Mouse (Mus musculus) intestine, embryonic 14.5 days (tissue): ENCODE data around the gene Pole4. TPM values are rescaled to one million over a fixed set of nuclear protein-coding genes. Genes with fewer than 3 reads are reported as not detected.

Source experiments
- ATAC-seq: fragments of 200-750 bp; cut with Nextera tagmentation; replicated peaks from 2 replicates; pipeline ENCODE4 v1.8.0; 2017; ENCODE audit warnings: low read depth, moderate number of reproducible peaks, moderate TSS enrichment, moderate library complexity; ENCODE audit not compliant: low FRiP score, low TSS enrichment
- DNase-seq: peaks from one replicate; pipeline ENCODE4 v3.0.0-alpha.2; 2018; ENCODE audit warnings: low spot score
- H3K27ac ChIP-seq: fragments of 300-500 bp; sonication (generic); 2 replicates; pipeline ENCODE4 v1.5.1; 2014; ENCODE audit warnings: low read depth, mild to moderate bottlenecking, control low read depth
- H3K27me3 ChIP-seq: fragments of 300-500 bp; sonication (generic); replicated peaks from 2 replicates; pipeline ENCODE4 v1.6.1; 2014; ENCODE audit warnings: low read length, control low read depth; ENCODE audit not compliant: control insufficient read depth, insufficient read depth
- H3K36me3 ChIP-seq: fragments of 300-500 bp; sonication (generic); 2 replicates; pipeline ENCODE4 v1.6.1; 2014; ENCODE audit warnings: low read length, control low read depth; ENCODE audit not compliant: control insufficient read depth, insufficient read depth
- H3K4me1 ChIP-seq: fragments of 300-500 bp; sonication (generic); replicated peaks from 2 replicates; pipeline ENCODE4 v1.6.1; 2014; ENCODE audit warnings: low read length, control low read depth, mixed read lengths; ENCODE audit not compliant: control insufficient read depth, insufficient read depth
- H3K4me2 ChIP-seq: fragments of 300-500 bp; sonication (generic); 2 replicates; pipeline ENCODE4 v1.6.1; 2014; ENCODE audit warnings: low read length
- H3K4me3 ChIP-seq: fragments of 300-500 bp; sonication (generic); 2 replicates; pipeline ENCODE4 v1.5.1; 2014; ENCODE audit warnings: low read depth, low read length, control low read depth, mixed read lengths
- H3K9ac ChIP-seq: fragments of 300-500 bp; sonication (generic); 2 replicates; pipeline ENCODE4 v1.6.1; 2014; ENCODE audit warnings: mild to moderate bottlenecking, low read length
- H3K9me3 ChIP-seq: fragments of 300-500 bp; sonication (generic); 2 replicates; pipeline ENCODE4 v1.6.1; 2016; ENCODE audit warnings: low read length, control low read depth; ENCODE audit not compliant: control insufficient read depth
- WGBS: fragments of 180-500 bp; shearing (Covaris S2); extraction: QIAGEN DNeasy Blood & Tissue Kit; methylation state at CpG from one replicate; pipeline ENCODE4 v1.1.7; 2014; 5-methylcytosine and 5-hydroxymethylcytosine counted together
- polyA plus RNA-seq: library from polyadenylated mRNA; unstranded; fragments of >200 nt; fragmentation: Nextera tagmentation; extraction: Ambion mirVana; gene quantifications from 2 replicates; pipeline ENCODE4 v1.2.1, GENCODE M21; 2014

The Pole4 gene
- polyA plus RNA-seq, 1 experiment from 2014 or later, result 107 TPM

DNA sequence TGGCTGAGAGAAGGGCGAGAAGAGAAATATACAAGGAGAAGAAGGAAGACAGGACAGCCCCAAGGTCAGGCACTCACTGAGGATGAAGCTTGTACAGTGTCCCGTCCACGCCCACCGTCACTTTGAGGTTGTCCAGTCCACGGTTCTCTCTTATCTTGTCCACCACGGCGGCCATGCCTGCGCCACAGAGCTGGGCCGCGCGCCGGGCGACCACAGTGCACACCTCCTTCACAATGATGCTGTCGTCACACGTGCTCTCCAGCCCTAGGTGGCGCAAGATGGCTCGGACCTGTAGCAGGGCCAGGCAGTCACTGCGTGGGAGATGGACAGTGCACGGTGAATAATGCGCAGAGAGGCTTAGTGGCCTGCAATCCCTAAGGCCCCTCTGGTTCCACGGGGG lies 23.5 kb upstream of the Pole4 start:
- no peaks in the 10 kb centered on the region for H3K9me3 ChIP-seq
- H3K27me3 ChIP-seq, result no peaks in the 10 kb centered on the region
- DNase-seq (no peak), ATAC-seq (no peak)
- no peak overlapping the region for H3K4me2 ChIP-seq
- H3K4me1 ChIP-seq, result peaks cover 2% of the 10 kb centered on the region
- H3K27ac ChIP-seq, result no peak overlapping the region
- 90% methylated on average over 21 of the region's 21 CpGs for WGBS
- H3K36me3 ChIP-seq, result peaks cover 77% of the 10 kb centered on the region
- no peak overlapping the region for H3K9ac ChIP-seq
- no peak overlapping the region for H3K4me3 ChIP-seq

DNA sequence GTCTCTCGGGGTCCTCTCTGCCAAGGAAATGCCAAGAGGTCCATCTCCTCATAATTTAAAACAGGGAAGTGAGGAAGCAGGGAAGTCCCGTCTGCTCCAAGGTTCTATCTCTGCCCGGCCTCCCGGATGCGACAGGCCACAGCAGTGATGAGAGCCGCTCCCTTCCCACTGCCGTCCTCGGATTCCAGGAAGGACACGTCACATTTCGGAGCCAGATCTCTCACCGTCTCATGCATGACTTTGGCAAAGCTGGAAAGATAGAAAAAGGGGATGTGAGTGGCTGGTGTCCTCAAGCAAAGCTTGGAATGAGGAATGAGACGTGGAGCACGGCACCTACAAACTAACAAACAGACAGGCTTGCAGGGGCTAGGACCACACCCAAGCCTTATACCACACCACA lies 22.0 kb upstream of the Pole4 start:
- H3K27ac ChIP-seq, result no peak overlapping the region
- H3K4me2 ChIP-seq, result no peak overlapping the region
- peaks cover 69% of the 10 kb centered on the region for H3K36me3 ChIP-seq
- H3K27me3 ChIP-seq, result no peaks in the 10 kb centered on the region
- peaks cover 13% of the 10 kb centered on the region for H3K4me1 ChIP-seq
- H3K9ac ChIP-seq, result no peak overlapping the region
- 96% methylated on average over 13 of the region's 13 CpGs for WGBS
- no peak overlapping the region for H3K4me3 ChIP-seq
- DNase-seq (no peak), ATAC-seq (no peak)
- H3K9me3 ChIP-seq, result no peaks in the 10 kb centered on the region

DNA sequence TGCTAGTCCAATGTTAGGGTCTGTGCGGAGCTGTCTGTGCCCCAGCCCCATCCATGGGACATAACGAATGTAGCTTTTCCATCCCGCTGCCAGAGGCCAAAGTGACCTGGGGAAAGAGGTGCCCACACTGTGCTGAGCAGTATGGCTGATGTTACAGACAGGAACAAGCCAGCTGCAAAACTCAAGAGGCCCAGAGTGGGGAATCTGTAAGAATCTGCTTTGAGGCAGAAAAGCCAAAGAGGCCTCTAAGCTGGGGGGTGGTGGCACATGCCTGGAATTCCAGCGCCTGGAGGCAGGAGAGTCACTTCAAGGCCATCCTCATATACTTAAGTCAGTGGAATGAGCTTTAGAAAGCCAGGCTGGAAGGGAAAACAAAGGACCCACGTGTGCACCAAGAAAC lies 18.2 kb upstream of the Pole4 start:
- WGBS, result 30% methylated on average over 5 of the region's 5 CpGs
- peak overlapping the region; percentile 38; the same call in 1 of the 2 replicates for H3K9ac ChIP-seq

DNA sequence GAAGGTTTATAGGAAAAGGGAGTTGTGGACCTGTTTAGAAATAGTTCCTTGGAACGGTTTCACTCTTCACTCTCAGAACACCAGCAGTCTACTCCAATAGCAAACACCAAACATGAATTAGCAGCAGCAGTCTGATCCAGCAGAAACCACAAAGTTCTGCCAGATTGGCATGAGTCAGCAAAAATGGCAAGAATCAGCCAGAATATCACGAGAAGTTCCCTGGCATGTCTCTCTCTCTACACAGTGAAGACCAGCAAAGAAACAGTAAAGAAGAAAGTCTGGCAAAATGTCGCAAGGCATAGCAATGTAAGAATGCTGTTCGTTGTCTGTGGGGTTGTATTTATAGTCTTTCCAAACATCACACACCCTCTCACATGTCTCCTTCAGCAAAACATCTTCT lies 11.0 kb upstream of the Pole4 start:
- H3K9ac ChIP-seq, result no peak overlapping the region
- no peaks in the 10 kb centered on the region for H3K27me3 ChIP-seq
- H3K27ac ChIP-seq, result 0 out of 2 replicates have a peak overlapping the region, but pooled peaks have one; percentile 27
- WGBS, result 62% methylated on average over 4 of the region's 4 CpGs
- no peaks in the 10 kb centered on the region for H3K4me1 ChIP-seq
- DNase-seq, result no peak
- H3K4me2 ChIP-seq, result no peak overlapping the region
- ATAC-seq, result no peak
- 0 out of 2 replicates have a peak, but pooled peaks cover 3% of the 10 kb centered on the region for H3K9me3 ChIP-seq
- H3K4me3 ChIP-seq, result no peak overlapping the region
- no peaks in the 10 kb centered on the region for H3K36me3 ChIP-seq

More for the DNA sequence above, 18.2 kb upstream of the Pole4 start:
- peaks cover 38% of the 10 kb centered on the region for H3K36me3 ChIP-seq
- no peak overlapping the region for H3K4me2 ChIP-seq
- DNase-seq (peak; percentile 66), ATAC-seq (peak; percentile 76)
- H3K27ac ChIP-seq, result peak overlapping the region; percentile 84
- no peaks in the 10 kb centered on the region for H3K27me3 ChIP-seq
- no peaks in the 10 kb centered on the region for H3K9me3 ChIP-seq
- H3K4me1 ChIP-seq, result peaks cover 13% of the 10 kb centered on the region
- no peak overlapping the region for H3K4me3 ChIP-seq

DNA sequence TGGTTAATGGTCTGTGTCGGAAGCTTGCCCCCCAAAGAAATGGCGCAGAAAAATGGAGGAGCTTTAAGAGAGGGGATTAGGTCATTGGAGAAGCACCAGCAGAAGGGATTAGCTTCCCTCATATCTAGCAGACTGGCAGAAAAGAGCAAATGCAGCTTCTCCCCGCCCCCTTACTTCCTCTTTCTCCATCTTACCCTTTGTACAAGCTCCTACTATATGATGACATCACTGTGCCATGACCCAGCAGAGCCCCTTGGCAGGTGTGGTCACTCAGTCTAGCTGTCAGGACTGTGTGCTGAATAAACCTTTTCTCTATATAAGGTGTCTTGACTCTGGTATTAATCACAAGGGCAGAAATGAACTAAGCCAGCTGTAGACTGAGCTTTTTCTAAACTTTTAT lies 10.5 kb upstream of the Pole4 start:
- Histone ChIP-seq H3K4me1 (no peaks in the 10 kb centered on the region), H3K9ac (no peak overlapping the region), H3K4me2 (no peak overlapping the region), H3K36me3 (no peaks in the 10 kb centered on the region), H3K4me3 (no peak overlapping the region), H3K27me3 (no peaks in the 10 kb centered on the region), H3K27ac (0 out of 2 replicates have a peak overlapping the region, but pooled peaks have one; percentile 27), H3K9me3 (0 out of 2 replicates have a peak, but pooled peaks cover 3% of the 10 kb centered on the region)
- ATAC-seq, result peak; percentile 42; the same call in 1 of the 2 replicates
- no peak for DNase-seq
- 77% methylated on average over 3 of the region's 3 CpGs for WGBS

DNA sequence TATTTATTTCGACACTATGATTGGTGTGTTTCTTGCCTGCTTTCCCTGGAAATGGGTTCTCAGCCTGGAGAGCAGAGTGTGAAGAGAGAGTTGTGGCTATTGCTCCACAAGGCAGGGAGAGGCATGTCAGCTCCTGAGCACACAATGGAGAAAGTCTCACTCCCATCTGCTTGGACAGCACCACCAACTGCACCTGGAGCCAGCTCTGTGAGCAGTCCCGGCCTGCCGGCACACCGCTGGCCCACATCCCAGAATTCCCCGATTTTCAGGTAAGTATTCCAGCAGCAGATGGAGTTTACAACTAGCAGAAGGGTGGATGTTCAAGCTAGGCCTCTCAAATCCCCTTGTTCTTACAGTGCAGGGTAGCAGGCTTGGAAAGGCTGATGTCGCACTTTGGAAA lies 10.1 kb upstream of the Pole4 start:
- no peak for DNase-seq
- ATAC-seq, result no peak
- Histone ChIP-seq H3K4me2 (no peak overlapping the region), H3K27ac (0 out of 2 replicates have a peak overlapping the region, but pooled peaks have one; percentile 1), H3K4me3 (no peak overlapping the region), H3K4me1 (no peaks in the 10 kb centered on the region), H3K36me3 (no peaks in the 10 kb centered on the region), H3K27me3 (no peaks in the 10 kb centered on the region), H3K9ac (no peak overlapping the region), H3K9me3 (0 out of 2 replicates have a peak, but pooled peaks cover 3% of the 10 kb centered on the region)
- WGBS, result 86% methylated on average over 6 of the region's 6 CpGs

DNA sequence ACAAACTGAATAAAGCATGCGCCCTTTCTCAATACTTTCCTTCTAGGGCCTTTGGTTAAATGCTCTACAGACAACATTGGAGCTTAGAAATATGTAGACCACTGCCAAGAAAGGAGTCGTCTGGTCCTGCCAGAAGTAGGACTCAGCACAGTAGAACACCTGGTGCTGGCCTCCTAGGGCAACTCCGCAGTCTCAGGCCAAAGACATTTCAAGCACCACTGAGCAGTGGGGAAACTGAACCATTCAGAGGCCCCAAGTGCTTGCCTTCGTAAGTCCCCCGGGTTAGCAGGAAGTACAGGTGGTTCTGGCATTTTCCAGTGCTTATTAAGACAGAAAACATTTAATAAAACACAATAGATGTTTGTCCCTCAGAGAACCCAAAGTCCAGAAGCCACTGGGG lies 9.7 kb upstream of the Pole4 start:
- no peaks in the 10 kb centered on the region for H3K27me3 ChIP-seq
- DNase-seq (no peak), ATAC-seq (no peak)
- H3K4me3 ChIP-seq, result no peak overlapping the region
- WGBS, result 71% methylated on average over 5 of the region's 5 CpGs
- no peaks in the 10 kb centered on the region for H3K36me3 ChIP-seq
- no peak overlapping the region for H3K9ac ChIP-seq
- H3K4me2 ChIP-seq, result no peak overlapping the region
- H3K27ac ChIP-seq, result peak overlapping the region; percentile 1; the same call in 1 of the 2 replicates
- H3K9me3 ChIP-seq, result 0 out of 2 replicates have a peak, but pooled peaks cover 3% of the 10 kb centered on the region
- H3K4me1 ChIP-seq, result no peaks in the 10 kb centered on the region

DNA sequence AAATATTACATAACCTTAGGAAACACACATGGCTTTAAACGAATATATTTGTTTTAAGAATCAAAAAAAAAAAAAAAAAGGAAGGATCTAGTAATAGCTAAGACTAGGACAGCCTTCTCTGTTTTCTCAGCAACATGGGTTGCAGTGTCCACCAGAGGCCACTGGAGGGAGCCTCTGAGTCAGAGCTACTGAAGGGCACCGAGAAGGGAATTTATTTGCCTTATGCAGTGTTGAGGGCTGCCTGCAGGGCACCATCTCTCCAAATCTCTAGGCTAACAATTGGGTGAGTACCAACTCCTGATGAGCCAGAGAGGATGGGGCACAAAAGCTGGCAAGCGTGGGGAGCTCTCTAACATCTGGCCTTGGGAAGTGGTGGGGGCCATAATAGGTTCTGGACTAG lies 9.1 kb upstream of the Pole4 start:
- 16% methylated on average over 3 of the region's 3 CpGs for WGBS
- no peaks in the 10 kb centered on the region for H3K4me1 ChIP-seq
- peak overlapping the region; percentile 1; the same call in 1 of the 2 replicates for H3K27ac ChIP-seq
- H3K27me3 ChIP-seq, result no peaks in the 10 kb centered on the region
- peak; percentile 88 for DNase-seq
- H3K4me2 ChIP-seq, result no peak overlapping the region
- H3K36me3 ChIP-seq, result no peaks in the 10 kb centered on the region
- no peak overlapping the region for H3K9ac ChIP-seq
- 0 out of 2 replicates have a peak, but pooled peaks cover 3% of the 10 kb centered on the region for H3K9me3 ChIP-seq
- H3K4me3 ChIP-seq, result no peak overlapping the region
- ATAC-seq, result peak; percentile 72

DNA sequence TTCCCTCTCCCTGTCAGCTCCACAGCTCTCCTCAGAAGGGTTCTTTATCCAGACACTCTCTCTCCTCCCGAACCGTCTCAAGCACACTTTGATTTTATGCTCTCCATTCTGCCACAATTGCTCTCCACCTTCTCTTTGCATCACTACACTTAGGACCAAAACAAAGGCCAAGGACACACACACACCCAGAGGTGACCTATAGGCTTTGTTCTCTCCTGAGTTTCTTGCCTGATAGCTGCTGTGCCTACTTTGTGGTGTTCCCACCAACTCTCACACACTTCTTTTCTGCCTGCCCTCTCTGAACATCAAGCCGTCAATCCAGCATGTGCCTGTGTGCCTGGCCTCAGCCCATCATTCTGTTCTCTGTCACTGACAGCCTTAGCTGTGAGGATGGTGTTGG lies 2.6 kb upstream of the Pole4 start:
- no peaks in the 10 kb centered on the region for H3K27me3 ChIP-seq
- H3K36me3 ChIP-seq, result no peaks in the 10 kb centered on the region
- no peak overlapping the region for H3K27ac ChIP-seq
- no peaks in the 10 kb centered on the region for H3K9me3 ChIP-seq
- H3K9ac ChIP-seq, result no peak overlapping the region
- WGBS, result 72% methylated on average over 3 of the region's 3 CpGs
- no peak overlapping the region for H3K4me2 ChIP-seq
- H3K4me1 ChIP-seq, result no peaks in the 10 kb centered on the region
- no peak overlapping the region for H3K4me3 ChIP-seq
- ATAC-seq (no peak), DNase-seq (no peak)
